Comparison of ENCODE assay signal across 13 mouse cellular contexts in the genomic region with DNA sequence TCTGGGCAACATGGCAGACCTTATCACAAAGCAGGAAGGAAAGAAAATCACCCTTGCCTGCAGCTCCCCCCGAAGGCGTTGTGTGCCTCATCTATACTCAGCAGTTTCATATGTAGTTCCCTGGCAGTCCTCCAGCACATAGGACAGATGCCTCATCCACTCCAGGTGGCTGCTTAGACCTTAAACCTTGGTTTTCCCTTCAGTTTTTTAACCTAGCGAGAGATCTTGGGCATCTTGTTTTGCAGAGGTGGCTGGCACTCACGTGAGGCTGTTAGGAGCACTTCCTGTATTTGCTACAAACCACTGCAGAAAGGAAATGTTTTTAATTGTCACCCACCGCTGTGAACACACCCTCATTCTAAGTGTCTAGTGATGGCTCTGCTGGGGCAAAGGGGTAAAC. TPM values are rescaled to one million over a fixed set of nuclear protein-coding genes. Genes with fewer than 3 reads are reported as not detected.
DNase-seq lines count a peak whose midpoint lies in the region; ATAC-seq and TF ChIP-seq lines count a peak whose summit lies in the region.
"Had no signal": no experiment of that assay in that cellular context is flagged by ENCODE, and none has a peak within 500 bp of the region (broad histone marks: within the 10 kb centered on the region; RNA-seq: fewer than 3 reads in every experiment).

No protein-coding gene starts in this region.

- no peak for ATAC-seq in heart, embryonic 11.5 days (replicated peaks; ENCODE audit: insufficient number of reproducible peaks, low FRiP score, low TSS enrichment)
- ATAC-seq in liver, embryonic 13.5 days (ENCODE audit: low read depth), result no peak
- ATAC-seq in midbrain, embryonic 13.5 days, result no peak

- WGBS in heart, embryonic 11.5 days (ENCODE audit: insufficient replicate concordance), result 75% methylated on average over 5 of the region's 5 CpGs
- 21% methylated on average over 5 of the region's 5 CpGs for WGBS in thymus, adult 2 months
- WGBS in liver, embryonic 13.5 days (ENCODE audit: insufficient replicate concordance), result 52% methylated on average over 5 of the region's 5 CpGs
- 94% methylated on average over 5 of the region's 5 CpGs for WGBS in midbrain, embryonic 13.5 days

- 0 out of 2 replicates have a peak, but pooled peaks cover 2% of the 10 kb centered on the region for H3K27me3 ChIP-seq in heart, embryonic 11.5 days (ENCODE audit: control insufficient read depth, insufficient read depth, low read length)
- H3K27me3 ChIP-seq in thymus, adult 2 months (ENCODE audit: control insufficient read depth, insufficient read depth, low read length), result no peaks in the 10 kb centered on the region
- no peaks in the 10 kb centered on the region for H3K27me3 ChIP-seq in liver, embryonic 13.5 days
- no peaks in the 10 kb centered on the region for H3K27me3 ChIP-seq in midbrain, embryonic 13.5 days

- DNase-seq in heart, adult 11 months, result no peak
- no peak for DNase-seq in thymus, adult 2 months
- DNase-seq in thymus, postnatal 10 days (ENCODE audit: low spot score in 2 of 2), result no peak
- no peak for DNase-seq in liver, embryonic 13.5 days
- DNase-seq in right cerebral cortex, postnatal 10 days (ENCODE audit: low spot score in 2 of 2), result no peak
- no peak for DNase-seq in adrenal gland, adult 8-10 months
- DNase-seq: cerebellum, adult 8-10 months; gastrocnemius, postnatal 14 days; kidney, adult 11 months; lung, adult 2 months; right cerebral cortex, postnatal 14 days had no signal

- no peak for TF ChIP-seq CTCF in thymus, adult 2 months (IDR thresholded peaks at IDR 0.05; ENCODE audit: borderline replicate concordance, control insufficient read depth, extremely low read depth, insufficient read depth, low read length, poor library complexity)

- no peak overlapping the region for H3K9ac ChIP-seq in heart, embryonic 11.5 days (ENCODE audit: low read depth, low read length)
- peak overlapping the region; percentile 72; the same call in 1 of the 2 replicates for H3K9ac ChIP-seq in liver, embryonic 13.5 days
- no peak overlapping the region for H3K9ac ChIP-seq in midbrain, embryonic 13.5 days (replicated peaks)

- peaks cover 22% of the 10 kb centered on the region for H3K36me3 ChIP-seq in heart, embryonic 11.5 days (ENCODE audit: control insufficient read depth, insufficient read depth, low read length)
- H3K36me3 ChIP-seq in thymus, adult 2 months (ENCODE audit: control insufficient read depth, insufficient read depth, low read length), result peaks cover 58% of the 10 kb centered on the region
- H3K36me3 ChIP-seq in liver, embryonic 13.5 days, result peaks cover 90% of the 10 kb centered on the region
- H3K36me3 ChIP-seq in midbrain, embryonic 13.5 days, result peaks cover 96% of the 10 kb centered on the region

- no peak for TF ChIP-seq POLR2A in thymus, adult 2 months (IDR thresholded peaks at IDR 0.05; ENCODE audit: control insufficient read depth, extremely low read depth, insufficient read depth, low read length, poor library complexity)

- no peak overlapping the region; the same call in 1 of the 2 replicates for H3K4me2 ChIP-seq in heart, embryonic 11.5 days
- peak overlapping the region; percentile 70 for H3K4me2 ChIP-seq in liver, embryonic 13.5 days
- H3K4me2 ChIP-seq in midbrain, embryonic 13.5 days (replicated peaks), result no peak overlapping the region

- H3K4me1 ChIP-seq in heart, embryonic 11.5 days (ENCODE audit: control insufficient read depth, insufficient read depth, low read length), result peaks cover 45% of the 10 kb centered on the region
- peaks cover 12% of the 10 kb centered on the region; the same call in 1 of the 2 replicates for H3K4me1 ChIP-seq in thymus, adult 2 months (replicated peaks; ENCODE audit: control insufficient read depth, insufficient read depth, low read length)
- peaks cover 59% of the 10 kb centered on the region for H3K4me1 ChIP-seq in liver, embryonic 13.5 days (replicated peaks)
- H3K4me1 ChIP-seq in midbrain, embryonic 13.5 days (replicated peaks), result no peaks in the 10 kb centered on the region

- H3K4me3 ChIP-seq in heart, embryonic 11.5 days (ENCODE audit: low read depth, low read length), result no peak overlapping the region
- H3K4me3 ChIP-seq in thymus, adult 2 months (ENCODE audit: control insufficient read depth, insufficient read depth, low read length), result no peak overlapping the region
- no peak overlapping the region for H3K4me3 ChIP-seq in liver, embryonic 13.5 days (replicated peaks)
- H3K4me3 ChIP-seq in midbrain, embryonic 13.5 days (replicated peaks), result no peak overlapping the region

- H3K27ac ChIP-seq in heart, embryonic 11.5 days (ENCODE audit: low read depth, low read length), result peak overlapping the region; percentile 80
- peak overlapping the region; percentile 71 for H3K27ac ChIP-seq in thymus, adult 2 months (ENCODE audit: control insufficient read depth, insufficient read depth, low read length)
- peak overlapping the region; percentile 98 for H3K27ac ChIP-seq in liver, embryonic 13.5 days
- no peak overlapping the region for H3K27ac ChIP-seq in midbrain, embryonic 13.5 days

- peaks cover 6% of the 10 kb centered on the region; the same call in 1 of the 2 replicates for H3K9me3 ChIP-seq in heart, embryonic 11.5 days (replicated peaks; ENCODE audit: control insufficient read depth, low read length)
- peaks cover 11% of the 10 kb centered on the region for H3K9me3 ChIP-seq in liver, embryonic 13.5 days (replicated peaks)
- H3K9me3 ChIP-seq in midbrain, embryonic 13.5 days, result peaks cover 6% of the 10 kb centered on the region; the same call in 1 of the 2 replicates

RNA-seq across cellular contexts. Expression of a gene that starts 25.7 kb away (rescaled TPM):
- polyA plus RNA-seq in heart, embryonic 11.5 days (2014; fragmentation: Nextera tagmentation; extraction: Ambion mirVana), result 0.07 TPM in 1 of 2 replicates, not detected in the other
- polyA plus RNA-seq in thymus, adult 2 months (2012; rRNA removed), result 0.93 and 1.1 TPM in 2 replicates
- polyA plus RNA-seq in liver, embryonic 13.5 days (2015; fragmentation: Nextera tagmentation; extraction: Ambion mirVana), result 0.08 and 0.10 TPM in 2 replicates
- polyA plus RNA-seq in midbrain, embryonic 13.5 days (2015; fragmentation: Nextera tagmentation; extraction: Ambion mirVana), result 0.50 and 0.70 TPM in 2 replicates
- total RNA-seq in adrenal gland, adult 8-10 months (2022), result under 1 TPM in 3 of 4 experiments, not detected in 1; 0.14 to 0.24 (median 0.17) TPM

RNA-seq across cellular contexts. Expression of a gene that starts 37.2 kb away (rescaled TPM):
- polyA plus RNA-seq in heart, embryonic 11.5 days (2014; fragmentation: Nextera tagmentation; extraction: Ambion mirVana), result 0.29 TPM in 1 of 2 replicates, not detected in the other
- 4.3 and 7.0 TPM in 2 replicates for polyA plus RNA-seq in thymus, adult 2 months (2012; rRNA removed)
- 0.38 and 0.87 TPM in 2 replicates for polyA plus RNA-seq in liver, embryonic 13.5 days (2015; fragmentation: Nextera tagmentation; extraction: Ambion mirVana)
- not detected in 2 replicates for polyA plus RNA-seq in midbrain, embryonic 13.5 days (2015; fragmentation: Nextera tagmentation; extraction: Ambion mirVana)
- total RNA-seq in adrenal gland, adult 8-10 months (2022), result under 1 TPM in 2 of 4 experiments, not detected in 2; 0.45 to 0.92 TPM
- total RNA-seq: gastrocnemius, postnatal 14 days had no signal

RNA-seq across cellular contexts. Expression of a gene that starts 40.0 kb away (rescaled TPM):
- polyA plus RNA-seq in heart, embryonic 11.5 days (2014; fragmentation: Nextera tagmentation; extraction: Ambion mirVana), result 82.3 and 88.1 TPM in 2 replicates
- polyA plus RNA-seq in thymus, adult 2 months (2012; rRNA removed), result 410 and 478 TPM in 2 replicates
- 64.2 and 70.2 TPM in 2 replicates for polyA plus RNA-seq in liver, embryonic 13.5 days (2015; fragmentation: Nextera tagmentation; extraction: Ambion mirVana)
- 225 and 230 TPM in 2 replicates for polyA plus RNA-seq in midbrain, embryonic 13.5 days (2015; fragmentation: Nextera tagmentation; extraction: Ambion mirVana)
- 100 to 1,000 TPM in 2 of 4 experiments, 10 to 100 TPM in 2; 83.2 to 144 (median 107) TPM for total RNA-seq in adrenal gland, adult 8-10 months (2022)

RNA-seq across cellular contexts. Expression of a gene that starts 57.6 kb away (rescaled TPM):
- 59.7 and 67.3 TPM in 2 replicates for polyA plus RNA-seq in heart, embryonic 11.5 days (2014; fragmentation: Nextera tagmentation; extraction: Ambion mirVana)
- 44.8 and 68.0 TPM in 2 replicates for polyA plus RNA-seq in thymus, adult 2 months (2012; rRNA removed)
- polyA plus RNA-seq in liver, embryonic 13.5 days (2015; fragmentation: Nextera tagmentation; extraction: Ambion mirVana), result 41.7 and 45.6 TPM in 2 replicates
- 28.6 and 30.4 TPM in 2 replicates for polyA plus RNA-seq in midbrain, embryonic 13.5 days (2015; fragmentation: Nextera tagmentation; extraction: Ambion mirVana)
- total RNA-seq in adrenal gland, adult 8-10 months (2022), result 1 to 10 TPM in 3 of 4 experiments, under 1 TPM in 1; 0.87 to 3.8 (median 1.8) TPM

RNA-seq across cellular contexts. Expression of a gene that starts 59.2 kb away (rescaled TPM):
- 9.5 and 9.6 TPM in 2 replicates for polyA plus RNA-seq in heart, embryonic 11.5 days (2014; fragmentation: Nextera tagmentation; extraction: Ambion mirVana)
- polyA plus RNA-seq in thymus, adult 2 months (2012; rRNA removed), result 33.1 and 39.4 TPM in 2 replicates
- 8.2 and 9.9 TPM in 2 replicates for polyA plus RNA-seq in liver, embryonic 13.5 days (2015; fragmentation: Nextera tagmentation; extraction: Ambion mirVana)
- polyA plus RNA-seq in midbrain, embryonic 13.5 days (2015; fragmentation: Nextera tagmentation; extraction: Ambion mirVana), result 12.0 and 14.0 TPM in 2 replicates
- 10 to 100 TPM in 3 of 4 experiments, 1 to 10 TPM in 1; 8.9 to 13.7 (median 12.5) TPM for total RNA-seq in adrenal gland, adult 8-10 months (2022)
